Mouse (Mus musculus) heart, postnatal 0 days (tissue): ENCODE measurements around the gene P4hb. TPM values are rescaled to one million over a fixed set of nuclear protein-coding genes. Genes with fewer than 3 reads are reported as not detected.
A peak's percentile ranks its signal among the peaks of the same experiment; 100 is the strongest.

Experiments
- ATAC-seq: fragments of 200-750 bp; cut with Nextera tagmentation; 2 replicates; pipeline ENCODE4 v1.8.0; 2017; ENCODE audit warnings: low read depth, moderate number of reproducible peaks, moderate library complexity; ENCODE audit not compliant: insufficient read depth
- DNase-seq: peaks from one replicate; pipeline ENCODE4 v3.0.0-alpha.2; 2016; ENCODE audit warnings: low spot score
- H3K27ac ChIP-seq: fragments of 300-500 bp; sonication (generic); 2 replicates; pipeline ENCODE4 v1.5.1; 2014; ENCODE audit warnings: low read depth, mild to moderate bottlenecking
- H3K27me3 ChIP-seq: fragments of 300-500 bp; sonication (generic); 2 replicates; pipeline ENCODE4 v1.6.1; 2014; ENCODE audit warnings: low read length, mixed read lengths; ENCODE audit not compliant: control insufficient read depth, insufficient read depth
- H3K36me3 ChIP-seq: fragments of 300-500 bp; sonication (generic); replicated peaks from 2 replicates; pipeline ENCODE4 v1.6.1; 2014; ENCODE audit warnings: low read length, mixed read lengths; ENCODE audit not compliant: control insufficient read depth, insufficient read depth
- H3K4me1 ChIP-seq: fragments of 300-500 bp; sonication (generic); 2 replicates; pipeline ENCODE4 v1.6.1; 2014; ENCODE audit warnings: antibody characterized with exemption; ENCODE audit not compliant: control insufficient read depth, insufficient read depth
- H3K4me2 ChIP-seq: fragments of 300-500 bp; sonication (generic); 2 replicates; pipeline ENCODE4 v1.6.1; 2014; ENCODE audit warnings: low read depth, mild to moderate bottlenecking, low read length, moderate library complexity
- H3K4me3 ChIP-seq: fragments of 300-500 bp; sonication (generic); 2 replicates; pipeline ENCODE4 v1.5.1; 2014; ENCODE audit warnings: low read depth, low read length
- H3K9ac ChIP-seq: fragments of 300-500 bp; sonication (generic); replicated peaks from 2 replicates; pipeline ENCODE4 v1.6.1; 2014; ENCODE audit warnings: low read depth, low read length, mixed read lengths
- H3K9me3 ChIP-seq: fragments of 300-500 bp; sonication (generic); replicated peaks from 2 replicates; pipeline ENCODE4 v1.6.1; 2016; ENCODE audit warnings: low read length; ENCODE audit not compliant: control insufficient read depth
- CTCF ChIP-seq: IDR thresholded peaks from 2 replicates; pipeline ENCODE4 v1.5.1; 2016; ENCODE audit warnings: antibody characterized with exemption, control low read depth, low read depth
- EP300 ChIP-seq: IDR thresholded peaks from 2 replicates; pipeline ENCODE4 v1.6.1; 2016; ENCODE audit warnings: antibody characterized with exemption, low read depth
- WGBS: fragments of 180-500 bp; shearing (Covaris S2); extraction: QIAGEN DNeasy Blood & Tissue Kit; methylation state at CpG from one replicate; pipeline ENCODE4 v1.1.7; 2014; 5-methylcytosine and 5-hydroxymethylcytosine counted together
- polyA plus RNA-seq: library from polyadenylated mRNA; unstranded; fragments of >200 nt; fragmentation: Nextera tagmentation; extraction: Ambion mirVana; gene quantifications from 2 replicates; pipeline ENCODE4 v1.2.1, GENCODE M21; 2015
- total RNA-seq: library from RNA; depleted of rRNA; stranded (reverse); fragments of >200 nt; gene quantifications from 2 replicates; pipeline ENCODE4 v1.2.3, GENCODE M21; 2014; ENCODE audit warnings: low replicate concordance

Gene P4hb
- total and polyA plus RNA-seq, 2 experiments from 2014 or later, result 232 to 261 TPM

GRCm38 (mm10) chr11:120612763-120613162 lies 39.7 kb upstream of the P4hb start:
- no peaks in the 10 kb centered on the region for H3K27me3 ChIP-seq
- H3K4me3 ChIP-seq, result no peak overlapping the region
- H3K27ac ChIP-seq, result no peak overlapping the region
- TF ChIP-seq EP300 (no peak), CTCF (peak; percentile 83)
- peaks cover 41% of the 10 kb centered on the region for H3K36me3 ChIP-seq
- H3K9ac ChIP-seq, result no peak overlapping the region
- WGBS, result 36% methylated on average over 6 of the region's 6 CpGs
- ATAC-seq (peak; percentile 34; the same call in 1 of the 2 replicates), DNase-seq (peak; percentile 57)
- H3K4me1 ChIP-seq, result peaks cover 25% of the 10 kb centered on the region
- H3K4me2 ChIP-seq, result no peak overlapping the region
- H3K9me3 ChIP-seq, result no peaks in the 10 kb centered on the region

DNA sequence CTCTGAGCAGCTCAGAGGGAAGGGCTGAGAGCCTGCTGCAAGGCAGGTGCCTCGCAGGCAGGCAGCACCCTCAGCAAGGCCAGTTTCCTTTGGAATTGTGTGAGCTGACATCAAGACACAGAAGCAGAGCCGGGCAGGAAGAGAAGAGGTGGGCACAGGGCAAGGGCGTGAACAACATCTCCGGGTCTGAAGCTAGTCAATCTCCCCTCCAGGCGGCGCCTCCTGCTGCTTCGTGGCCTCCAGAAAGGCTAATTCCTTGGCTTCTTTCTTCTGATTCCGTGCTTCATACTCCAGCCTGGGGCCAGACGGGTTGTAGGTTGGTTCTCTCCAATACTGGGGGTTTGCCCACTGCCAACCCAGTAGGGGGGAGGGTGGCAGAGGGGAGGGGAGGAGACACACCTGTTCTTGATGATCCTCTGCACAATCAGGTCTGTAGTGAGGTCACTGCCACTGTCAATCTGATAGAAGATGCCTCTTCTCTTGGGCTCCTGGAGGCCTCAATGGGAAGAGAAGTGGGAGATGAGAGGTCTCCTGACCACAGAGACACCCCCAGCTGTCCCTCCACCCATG lies 37.5 kb upstream of the P4hb start:
- peaks cover 44% of the 10 kb centered on the region for H3K36me3 ChIP-seq

DNA sequence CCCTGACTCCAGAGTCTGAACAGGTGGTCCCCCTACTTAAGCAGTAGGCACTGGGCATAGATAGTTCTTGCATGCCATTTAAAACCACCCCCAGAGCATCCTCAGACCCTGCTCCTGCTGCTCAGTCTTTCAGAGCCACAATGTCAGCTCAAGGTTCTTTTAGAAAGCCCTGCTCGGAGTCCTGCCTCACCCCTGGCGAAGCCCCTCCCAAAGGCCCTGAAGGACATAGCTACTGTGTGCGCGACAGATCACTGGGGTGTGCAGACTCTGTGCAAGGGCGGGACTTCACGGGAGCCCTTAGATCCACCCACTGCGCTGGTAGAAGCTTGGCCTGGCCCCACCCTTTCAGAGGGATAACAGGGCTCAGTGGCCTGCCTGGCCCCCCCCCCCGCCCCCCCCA lies 36.2 kb upstream of the P4hb start:
- no peak overlapping the region for H3K4me3 ChIP-seq
- ATAC-seq (peak; percentile 74), DNase-seq (peak; percentile 39)
- 0 out of 2 replicates have a peak overlapping the region, but pooled peaks have one; percentile 10 for H3K27ac ChIP-seq
- peaks cover 21% of the 10 kb centered on the region; the same call in 1 of the 2 replicates for H3K4me1 ChIP-seq
- H3K27me3 ChIP-seq, result no peaks in the 10 kb centered on the region
- 33% methylated on average over 8 of the region's 8 CpGs for WGBS
- TF ChIP-seq EP300, result no peak
- TF ChIP-seq CTCF, result no peak
- H3K9ac ChIP-seq, result no peak overlapping the region
- peak overlapping the region; percentile 59; the same call in 1 of the 2 replicates for H3K4me2 ChIP-seq
- no peaks in the 10 kb centered on the region for H3K9me3 ChIP-seq
- H3K36me3 ChIP-seq, result peaks cover 51% of the 10 kb centered on the region

More for the DNA sequence above, 37.5 kb upstream of the P4hb start:
- TF ChIP-seq CTCF (no peak), EP300 (no peak)
- Histone ChIP-seq H3K4me2 (no peak overlapping the region), H3K27me3 (no peaks in the 10 kb centered on the region), H3K9me3 (no peaks in the 10 kb centered on the region), H3K9ac (no peak overlapping the region), H3K4me1 (peaks cover 21% of the 10 kb centered on the region; the same call in 1 of the 2 replicates), H3K27ac (no peak overlapping the region), H3K4me3 (no peak overlapping the region)
- whole genome bisulfite sequencing, result 82% methylated on average over 9 of the region's 9 CpGs
- no peak for DNase-seq
- ATAC-seq, result no peak

- no peak for DNase-seq
- TF ChIP-seq CTCF (no peak), EP300 (no peak)
- Histone ChIP-seq H3K27ac (peak within 1 kb of the TSS; percentile 52; the same call in 1 of the 2 replicates), H3K36me3 (peaks cover 54% of the 10 kb centered on the region), H3K9me3 (no peaks in the 10 kb centered on the region), H3K4me3 (peak within 1 kb of the TSS; percentile 29), H3K4me2 (peak within 1 kb of the TSS; percentile 59), H3K27me3 (no peaks in the 10 kb centered on the region), H3K9ac (peak within 1 kb of the TSS; percentile 28), H3K4me1 (peaks cover 21% of the 10 kb centered on the region; the same call in 1 of the 2 replicates)
- 0 out of 2 replicates have a peak, but pooled peaks have one; percentile 6 for ATAC-seq
- 10% methylated on average over 45 of the region's 45 CpGs for WGBS
These were observed 35.4 kb upstream of the P4hb start, which contains the start of gene Npb for GRCm38 (mm10) chr11:120608241-120609034. Npb (plus strand) TSS chr11:120608477.

DNA sequence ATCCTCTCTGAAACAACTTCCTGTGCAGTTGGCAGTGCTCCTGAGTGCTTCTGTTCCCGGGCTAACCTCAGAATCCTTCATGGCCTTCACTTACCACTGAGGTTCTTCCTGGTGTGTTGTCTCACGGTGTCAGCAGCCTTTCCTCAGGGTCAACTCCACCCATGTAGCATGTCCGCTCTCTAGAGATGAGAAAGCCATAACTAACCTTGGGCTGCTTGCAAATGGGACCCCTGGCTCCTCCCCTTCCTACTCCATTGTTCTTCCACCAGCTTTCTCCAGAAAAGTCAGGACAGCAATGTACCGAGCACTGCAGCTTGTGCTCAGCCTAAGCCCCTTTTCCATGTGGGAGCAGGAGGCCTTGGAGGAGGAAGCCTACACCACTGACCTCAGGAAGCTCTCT lies 33.7 kb upstream of the P4hb start:
- no peaks in the 10 kb centered on the region for H3K9me3 ChIP-seq
- H3K27me3 ChIP-seq, result no peaks in the 10 kb centered on the region
- peaks cover 56% of the 10 kb centered on the region for H3K36me3 ChIP-seq
- TF ChIP-seq EP300, result no peak
- no peak for TF ChIP-seq CTCF
- H3K4me3 ChIP-seq, result no peak overlapping the region
- H3K9ac ChIP-seq, result no peak overlapping the region
- peaks cover 21% of the 10 kb centered on the region; the same call in 1 of the 2 replicates for H3K4me1 ChIP-seq
- ATAC-seq (no peak), DNase-seq (no peak)
- peak overlapping the region; percentile 52 for H3K27ac ChIP-seq
- 64% methylated on average over 4 of the region's 4 CpGs for WGBS
- H3K4me2 ChIP-seq, result no peak overlapping the region
